Mouse (Mus musculus): ENCODE results near the gene Ccn2. TPM values are rescaled to one million over a fixed set of nuclear protein-coding genes. Genes with fewer than 3 reads are reported as not detected.

The Ccn2 gene
- 9.8 TPM in 2 replicates for polyA plus RNA-seq (2012; rRNA removed)

GRCm38 (mm10) chr10:24595250-24596002, at the start of gene Ccn2:
Gene Ccn2, plus strand, starts transcription at chr10:24595442.
- Histone ChIP-seq H3K27ac (ENCODE audit: insufficient read depth, low read length) (no peak within 1 kb of the TSS; the same call in 1 of the 2 replicates), H3K4me1 (ENCODE audit: control insufficient read depth, insufficient read depth, low read length) (peaks cover 6% of the 10 kb centered on the region), H3K4me3 (replicated peaks; ENCODE audit: insufficient read depth, low read depth, low read length) (peak within 1 kb of the TSS; percentile 69), H3K27me3 (ENCODE audit: control insufficient read depth, insufficient read depth, low read length) (peaks cover 3% of the 10 kb centered on the region; the same call in 1 of the 2 replicates)
- no peak for TF ChIP-seq POLR2A (IDR thresholded peaks at IDR 0.05; ENCODE audit: borderline replicate concordance, insufficient read depth, low read length)
- no peak for TF ChIP-seq CTCF (IDR thresholded peaks at IDR 0.05; ENCODE audit: borderline replicate concordance, insufficient read depth, low read depth, low read length)
- WGBS = under 1% methylated on average over 53 of the region's 53 CpGs
- DNase-seq = peak; percentile 30 to 49

- Histone ChIP-seq H3K4me1 (ENCODE audit: control insufficient read depth, insufficient read depth, low read length) (no peaks in the 10 kb centered on the region), H3K4me3 (replicated peaks; ENCODE audit: insufficient read depth, low read depth, low read length) (no peak overlapping the region), H3K27me3 (ENCODE audit: control insufficient read depth, insufficient read depth, low read length) (no peaks in the 10 kb centered on the region), H3K27ac (ENCODE audit: insufficient read depth, low read length) (no peak overlapping the region)
- no peak for DNase-seq
- whole genome bisulfite sequencing = 86% methylated on average over 1 of the region's 1 CpGs
- TF ChIP-seq CTCF (IDR thresholded peaks at IDR 0.05; ENCODE audit: borderline replicate concordance, insufficient read depth, low read depth, low read length) = no peak
- TF ChIP-seq POLR2A (IDR thresholded peaks at IDR 0.05; ENCODE audit: borderline replicate concordance, insufficient read depth, low read length) = no peak
These were observed 42.4 kb upstream of the Ccn2 start for GRCm38 (mm10) chr10:24552870-24553269.

GRCm38 (mm10) chr10:24554091-24554490, 41.2 kb upstream of the Ccn2 start:
- DNase-seq = no peak

GRCm38 (mm10) chr10:24558366-24558765, 36.9 kb upstream of the Ccn2 start:
- no peak overlapping the region for H3K4me3 ChIP-seq (replicated peaks; ENCODE audit: insufficient read depth, low read depth, low read length)
- no peak for DNase-seq
- H3K27ac ChIP-seq (ENCODE audit: insufficient read depth, low read length) = no peak overlapping the region
- no peak for TF ChIP-seq POLR2A (IDR thresholded peaks at IDR 0.05; ENCODE audit: borderline replicate concordance, insufficient read depth, low read length)
- no peaks in the 10 kb centered on the region for H3K27me3 ChIP-seq (ENCODE audit: control insufficient read depth, insufficient read depth, low read length)
- WGBS = 86% methylated on average over 2 of the region's 2 CpGs
- no peaks in the 10 kb centered on the region for H3K4me1 ChIP-seq (ENCODE audit: control insufficient read depth, insufficient read depth, low read length)

More at GRCm38 (mm10) chr10:24554091-24554490, 41.2 kb upstream of the Ccn2 start:
- 74% methylated on average over 2 of the region's 2 CpGs for WGBS
- Histone ChIP-seq H3K27ac (ENCODE audit: insufficient read depth, low read length) (no peak overlapping the region), H3K4me3 (replicated peaks; ENCODE audit: insufficient read depth, low read depth, low read length) (no peak overlapping the region), H3K4me1 (ENCODE audit: control insufficient read depth, insufficient read depth, low read length) (no peaks in the 10 kb centered on the region), H3K27me3 (ENCODE audit: control insufficient read depth, insufficient read depth, low read length) (no peaks in the 10 kb centered on the region)
- TF ChIP-seq POLR2A (IDR thresholded peaks at IDR 0.05; ENCODE audit: borderline replicate concordance, insufficient read depth, low read length) (no peak), CTCF (IDR thresholded peaks at IDR 0.05; ENCODE audit: borderline replicate concordance, insufficient read depth, low read depth, low read length) (no peak)

- TF ChIP-seq CTCF (IDR thresholded peaks at IDR 0.05; ENCODE audit: borderline replicate concordance, insufficient read depth, low read depth, low read length) = no peak
- TF ChIP-seq POLR2A (IDR thresholded peaks at IDR 0.05; ENCODE audit: borderline replicate concordance, insufficient read depth, low read length) = no peak
- Histone ChIP-seq H3K27me3 (ENCODE audit: control insufficient read depth, insufficient read depth, low read length) (no peaks in the 10 kb centered on the region), H3K4me3 (replicated peaks; ENCODE audit: insufficient read depth, low read depth, low read length) (no peak overlapping the region), H3K27ac (ENCODE audit: insufficient read depth, low read length) (no peak overlapping the region), H3K4me1 (ENCODE audit: control insufficient read depth, insufficient read depth, low read length) (no peaks in the 10 kb centered on the region)
- DNase-seq = no peak
- WGBS = 91% methylated on average over 2 of the region's 2 CpGs
These were observed 25.4 kb upstream of the Ccn2 start for GRCm38 (mm10) chr10:24569691-24570420.

- Histone ChIP-seq H3K4me3 (replicated peaks; ENCODE audit: insufficient read depth, low read depth, low read length) (no peak overlapping the region), H3K4me1 (ENCODE audit: control insufficient read depth, insufficient read depth, low read length) (no peaks in the 10 kb centered on the region), H3K27ac (ENCODE audit: insufficient read depth, low read length) (no peak overlapping the region), H3K27me3 (ENCODE audit: control insufficient read depth, insufficient read depth, low read length) (no peaks in the 10 kb centered on the region; the same call in 1 of the 2 replicates)
- DNase-seq = no peak
- TF ChIP-seq CTCF (IDR thresholded peaks at IDR 0.05; ENCODE audit: borderline replicate concordance, insufficient read depth, low read depth, low read length) (no peak), POLR2A (IDR thresholded peaks at IDR 0.05; ENCODE audit: borderline replicate concordance, insufficient read depth, low read length) (no peak)
- WGBS = 64% methylated on average over 4 of the region's 4 CpGs
These were observed 22.9 kb upstream of the Ccn2 start for GRCm38 (mm10) chr10:24572044-24572960.

DNA sequence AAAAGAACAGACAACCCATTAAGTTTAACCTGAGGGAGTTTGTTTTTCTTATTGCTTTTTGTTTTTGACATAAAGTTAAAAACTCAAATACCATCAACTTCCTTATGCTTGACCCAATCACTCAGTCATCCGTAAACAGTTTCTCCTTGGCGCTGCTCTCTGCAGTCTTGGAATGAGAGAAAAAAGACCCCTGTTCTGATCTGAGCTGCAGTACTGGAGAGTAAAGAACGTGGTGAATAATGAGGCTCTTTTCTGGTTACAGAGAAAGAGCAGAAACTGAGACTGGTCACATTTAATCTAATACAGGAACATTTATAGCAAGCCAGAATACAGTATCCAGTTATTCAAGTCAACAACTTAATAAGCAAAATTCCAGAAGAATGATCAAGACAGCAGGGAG, 21.8 kb upstream of the Ccn2 start:
- H3K27ac ChIP-seq (ENCODE audit: insufficient read depth, low read length) = no peak overlapping the region
- H3K4me1 ChIP-seq (ENCODE audit: control insufficient read depth, insufficient read depth, low read length) = no peaks in the 10 kb centered on the region
- no peak for TF ChIP-seq POLR2A (IDR thresholded peaks at IDR 0.05; ENCODE audit: borderline replicate concordance, insufficient read depth, low read length)
- TF ChIP-seq CTCF (IDR thresholded peaks at IDR 0.05; ENCODE audit: borderline replicate concordance, insufficient read depth, low read depth, low read length) = no peak
- WGBS = 27% methylated on average over 3 of the region's 3 CpGs
- H3K27me3 ChIP-seq (ENCODE audit: control insufficient read depth, insufficient read depth, low read length) = no peaks in the 10 kb centered on the region; the same call in 1 of the 2 replicates
- no peak for DNase-seq
- H3K4me3 ChIP-seq (replicated peaks; ENCODE audit: insufficient read depth, low read depth, low read length) = no peak overlapping the region

All from cerebellum, adult 2 months (tissue).